Mouse (Mus musculus) limb, embryonic 10.5 days (tissue): ENCODE results near the gene Mustn1. TPM values are rescaled to one million over a fixed set of nuclear protein-coding genes. Genes with fewer than 3 reads are reported as not detected.

Experiments used
- DNase-seq: peaks from one replicate; pipeline ENCODE4 v3.0.0-alpha.2; 2017; ENCODE audit warnings: low spot score
- H3K27ac ChIP-seq: fragments of 300-500 bp; sonication (generic); 2 replicates; pipeline ENCODE4 v1.5.1; 2016; ENCODE audit warnings: mild to moderate bottlenecking
- H3K27me3 ChIP-seq: fragments of 300-500 bp; sonication (generic); 2 replicates; pipeline ENCODE4 v1.6.1; 2016; ENCODE audit warnings: low read depth, mild to moderate bottlenecking; ENCODE audit not compliant: poor library complexity, severe bottlenecking
- H3K36me3 ChIP-seq: fragments of 300-500 bp; sonication (generic); 2 replicates; pipeline ENCODE4 v1.6.1; 2016; ENCODE audit warnings: mild to moderate bottlenecking, moderate library complexity
- H3K4me1 ChIP-seq: fragments of 300-500 bp; sonication (generic); 2 replicates; pipeline ENCODE4 v1.6.1; 2016
- H3K4me3 ChIP-seq: fragments of 300-500 bp; sonication (generic); 2 replicates; pipeline ENCODE4 v1.5.1; 2016; ENCODE audit warnings: mild to moderate bottlenecking, moderate library complexity
- H3K9me3 ChIP-seq: fragments of 300-500 bp; sonication (generic); replicated peaks from 2 replicates; pipeline ENCODE4 v1.6.1; 2016; ENCODE audit warnings: mild to moderate bottlenecking
- WGBS: fragments of 180-500 bp; shearing (Covaris S2); methylation state at CpG from one replicate; pipeline ENCODE4 v1.1.7; 2016; 5-methylcytosine and 5-hydroxymethylcytosine counted together
- polyA plus RNA-seq: library from polyadenylated mRNA; unstranded; fragments of >200 nt; fragmentation: Nextera tagmentation; extraction: Ambion mirVana; gene quantifications from 2 replicates; pipeline ENCODE4 v1.2.1, GENCODE M21; 2016

Gene Mustn1
- polyA plus RNA-seq, 1 experiment from 2014 or later, result 0.30 TPM

DNA sequence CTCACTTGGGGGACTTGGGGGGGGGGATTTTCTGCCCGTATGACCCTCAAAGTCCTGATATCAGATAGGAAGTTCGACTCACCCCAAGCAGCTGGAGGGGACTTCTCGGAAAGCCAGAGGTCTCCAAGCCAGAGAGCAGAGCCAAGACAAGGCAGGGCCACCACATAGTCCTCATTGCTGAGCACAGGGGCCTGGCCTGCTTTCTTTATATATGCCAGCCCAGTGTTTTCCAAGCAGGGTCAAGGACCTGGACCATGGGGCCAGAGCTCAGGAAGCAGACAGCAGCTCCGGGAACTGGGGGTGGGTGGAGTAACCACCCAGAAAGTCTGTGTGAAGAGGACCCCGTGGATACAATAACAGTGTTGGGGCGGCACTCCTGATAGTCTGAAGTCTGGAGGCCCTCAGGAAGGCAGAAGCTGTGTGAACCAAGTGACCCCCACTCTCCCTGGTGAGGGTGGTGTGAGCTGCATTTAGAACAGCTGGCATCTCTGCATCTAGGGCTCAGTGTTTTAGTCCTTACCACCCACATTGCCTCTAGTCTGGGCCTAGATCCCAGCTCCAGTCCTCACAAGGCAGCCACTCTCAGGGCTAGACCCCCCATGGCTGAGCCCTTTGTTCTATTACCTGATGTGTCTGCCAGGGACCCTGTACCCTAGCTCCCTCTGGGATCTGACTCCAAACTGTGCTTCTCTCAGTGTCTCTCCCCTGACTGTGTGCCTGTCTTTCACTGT is 44.5 kb downstream of the Mustn1 start, which contains the start of gene Itih3:
TSS of gene Itih3 (minus strand) at position 386 of the 731 bp plus-strand sequence.
- Histone ChIP-seq H3K27ac (no peak within 1 kb of the TSS), H3K9me3 (no peaks in the 10 kb centered on the region), H3K4me1 (no peaks in the 10 kb centered on the region), H3K36me3 (no peaks in the 10 kb centered on the region), H3K27me3 (no peaks in the 10 kb centered on the region), H3K4me3 (no peak within 1 kb of the TSS)
- DNase-seq, result no peak
- WGBS, result 81% methylated on average over 6 of the region's 6 CpGs

DNA sequence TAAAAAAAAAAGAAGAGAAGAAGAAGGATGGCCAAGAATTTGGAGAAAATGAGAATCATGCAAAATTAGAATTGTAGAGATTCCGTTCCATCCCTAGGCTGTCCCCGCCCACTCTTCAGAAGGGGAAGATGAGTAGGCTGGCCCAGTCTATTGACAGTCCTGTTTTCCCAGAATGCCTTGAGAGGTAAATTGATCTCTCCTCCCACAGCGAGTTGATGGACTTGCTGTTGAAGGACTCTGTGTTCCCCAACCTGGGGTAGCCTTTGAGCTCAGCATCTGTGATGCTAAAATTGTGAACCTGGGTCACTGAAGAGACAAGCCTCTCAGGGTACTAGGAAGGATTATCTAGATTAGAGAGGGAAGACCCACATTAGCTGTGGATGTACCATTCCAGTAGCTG is 46.5 kb downstream of the Mustn1 start:
- H3K36me3 ChIP-seq, result no peaks in the 10 kb centered on the region
- no peaks in the 10 kb centered on the region for H3K27me3 ChIP-seq
- DNase-seq, result no peak
- no peak overlapping the region for H3K27ac ChIP-seq
- H3K9me3 ChIP-seq, result no peaks in the 10 kb centered on the region
- H3K4me3 ChIP-seq, result no peak overlapping the region
- no peaks in the 10 kb centered on the region for H3K4me1 ChIP-seq
- 91% methylated on average over 3 of the region's 3 CpGs for WGBS

GRCm38 (mm10) chr14:30930386-30930785 is 51.4 kb downstream of the Mustn1 start:
- Histone ChIP-seq H3K9me3 (no peaks in the 10 kb centered on the region), H3K36me3 (no peaks in the 10 kb centered on the region), H3K27ac (no peak overlapping the region), H3K4me1 (no peaks in the 10 kb centered on the region), H3K27me3 (no peaks in the 10 kb centered on the region), H3K4me3 (no peak overlapping the region)
- 95% methylated on average over 4 of the region's 4 CpGs for WGBS
- no peak for DNase-seq

Other genes starting within 250 kb of the Mustn1 start
- 16.6 and 19.3 TPM in 2 replicates for gene Rft1, start 224.8 kb upstream of the Mustn1 start, polyA plus RNA-seq
- 16.5 and 17.5 TPM in 2 replicates for gene Sfmbt1, start 164.4 kb upstream of the Mustn1 start, polyA plus RNA-seq
- gene Tmem110, start 53.6 kb upstream of the Mustn1 start, polyA plus RNA-seq, result 32.0 and 37.6 TPM in 2 replicates
- gene Itih4, start 7.3 kb downstream of the Mustn1 start, polyA plus RNA-seq, result not detected in 2 replicates
- gene Itih3, start 44.6 kb downstream of the Mustn1 start, polyA plus RNA-seq, result not detected in 2 replicates
- not detected in 2 replicates for gene Itih1, start 64.1 kb downstream of the Mustn1 start, polyA plus RNA-seq
- gene Nek4, start 72.2 kb downstream of the Mustn1 start, polyA plus RNA-seq, result 19.7 and 19.8 TPM in 2 replicates
- 28.4 and 38.2 TPM in 2 replicates for gene Glt8d1, start 122.2 kb downstream of the Mustn1 start, polyA plus RNA-seq
- gene Spcs1, start 122.5 kb downstream of the Mustn1 start, polyA plus RNA-seq, result 259 and 262 TPM in 2 replicates
- gene Pbrm1, start 139.9 kb downstream of the Mustn1 start, polyA plus RNA-seq, result 143 and 186 TPM in 2 replicates
- 135 and 173 TPM in 2 replicates for gene Gnl3, start 140.0 kb downstream of the Mustn1 start, polyA plus RNA-seq
- gene Smim4, start 249.8 kb downstream of the Mustn1 start, polyA plus RNA-seq, result 54.2 and 65.3 TPM in 2 replicates